Mouse (Mus musculus): Measurements from ENCODE around the gene Tgfbr2. TPM values are rescaled to one million over a fixed set of nuclear protein-coding genes. Genes with fewer than 3 reads are reported as not detected.

Gene Tgfbr2
- not detected in 2 replicates for total RNA-seq (2012; rRNA removed)
- not detected for polyA plus RNA-seq (2012; ENCODE audit: insufficient read depth in 1 of 2, insufficient read length in 2 of 2, low read depth in 1 of 2, low replicate concordance in 2 of 2, missing spikeins in 1 of 2)

GRCm38 (mm10) chr9:116174481-116175461 lies at the start of gene Tgfbr2:
TSS of gene Tgfbr2 (minus strand) at chr9:116175360.
- Histone ChIP-seq H3K27ac (ENCODE audit: control insufficient read depth, low read depth, low read length) (no peak within 1 kb of the TSS), H3K9ac (ENCODE audit: control insufficient read depth, low read depth, low read length, poor library complexity, severe bottlenecking) (no peak within 1 kb of the TSS), H3K27me3 (ENCODE audit: control insufficient read depth in 1 of 2, insufficient read depth in 2 of 2, low read length in 2 of 2) (no peaks in the 10 kb centered on the region), H3K9me3 (replicated peaks; ENCODE audit: insufficient read depth, low read length) (no peaks in the 10 kb centered on the region), H3K36me3 (ENCODE audit: control insufficient read depth in 1 of 2, insufficient read depth in 2 of 2, low read length in 2 of 2) (no peaks in the 10 kb centered on the region), H3K4me3 (ENCODE audit: control insufficient read depth in 1 of 2, insufficient read depth in 1 of 2, low read depth in 2 of 2, low read length in 2 of 2) (no peak within 1 kb of the TSS), H3K79me2 (ENCODE audit: control insufficient read depth, insufficient read depth, low read length, poor library complexity) (no peaks in the 10 kb centered on the region), H3K4me1 (ENCODE audit: control insufficient read depth in 1 of 2, insufficient read depth in 2 of 2, low read length in 2 of 2) (no peaks in the 10 kb centered on the region)
- no peak for DNase-seq (ENCODE audit: low read depth, low spot score)
- TF ChIP-seq RCOR1 (IDR thresholded peaks at IDR 0.05; ENCODE audit: low read depth, low read length) (no peak), ZNF384 (IDR thresholded peaks at IDR 0.05; ENCODE audit: low read depth, low read length) (no peak), SIN3A (IDR thresholded peaks at IDR 0.05; ENCODE audit: low read length) (no peak)

GRCm38 (mm10) chr9:116223368-116223767 lies 48.2 kb upstream of the Tgfbr2 start:
- no peak overlapping the region for H3K4me3 ChIP-seq (ENCODE audit: control insufficient read depth in 1 of 2, insufficient read depth in 1 of 2, low read depth in 2 of 2, low read length in 2 of 2)
- DNase-seq (ENCODE audit: low read depth, low spot score), result no peak
- H3K9ac ChIP-seq (ENCODE audit: control insufficient read depth, low read depth, low read length, poor library complexity, severe bottlenecking), result no peak overlapping the region
- TF ChIP-seq TAL1 (IDR thresholded peaks at IDR 0.05; ENCODE audit: low read length) (no peak), MEF2A (IDR thresholded peaks at IDR 0.05; ENCODE audit: extremely low read depth, insufficient replicate concordance, low read depth, low read length, poor library complexity, severe bottlenecking) (no peak), CTCF (IDR thresholded peaks at IDR 0.05 in 2 of 3, conservative IDR thresholded peaks at IDR 0.05 in 1 of 3; ENCODE audit: control insufficient read depth in 1 of 3, insufficient read depth in 1 of 3, low read depth in 2 of 3, low read length in 3 of 3, poor library complexity in 1 of 3, severe bottlenecking in 1 of 3) (no peak), ELF1 (IDR thresholded peaks at IDR 0.05; ENCODE audit: low read depth, low read length) (no peak), ZC3H11A (IDR thresholded peaks at IDR 0.05; ENCODE audit: low read depth, low read length) (no peak), MAZ (IDR thresholded peaks at IDR 0.05; ENCODE audit: low read depth, low read length) (no peak)
- no peaks in the 10 kb centered on the region for H3K36me3 ChIP-seq (ENCODE audit: control insufficient read depth in 1 of 2, insufficient read depth in 2 of 2, low read length in 2 of 2)
- no peaks in the 10 kb centered on the region for H3K9me3 ChIP-seq (replicated peaks; ENCODE audit: insufficient read depth, low read length)
- H3K4me1 ChIP-seq (ENCODE audit: control insufficient read depth in 1 of 2, insufficient read depth in 2 of 2, low read length in 2 of 2), result no peaks in the 10 kb centered on the region
- H3K27me3 ChIP-seq (ENCODE audit: control insufficient read depth in 1 of 2, insufficient read depth in 2 of 2, low read length in 2 of 2), result no peaks in the 10 kb centered on the region
- H3K79me2 ChIP-seq (ENCODE audit: control insufficient read depth, insufficient read depth, low read length, poor library complexity), result no peaks in the 10 kb centered on the region
- H3K27ac ChIP-seq (ENCODE audit: control insufficient read depth, low read depth, low read length), result no peak overlapping the region

- Histone ChIP-seq H3K79me2 (ENCODE audit: control insufficient read depth, insufficient read depth, low read length, poor library complexity) (no peaks in the 10 kb centered on the region), H3K4me3 (ENCODE audit: control insufficient read depth in 1 of 2, insufficient read depth in 1 of 2, low read depth in 2 of 2, low read length in 2 of 2) (no peak overlapping the region), H3K9ac (ENCODE audit: control insufficient read depth, low read depth, low read length, poor library complexity, severe bottlenecking) (no peak overlapping the region), H3K9me3 (replicated peaks; ENCODE audit: insufficient read depth, low read length) (no peaks in the 10 kb centered on the region), H3K27me3 (ENCODE audit: control insufficient read depth in 1 of 2, insufficient read depth in 2 of 2, low read length in 2 of 2) (no peaks in the 10 kb centered on the region), H3K36me3 (ENCODE audit: control insufficient read depth in 1 of 2, insufficient read depth in 2 of 2, low read length in 2 of 2) (no peaks in the 10 kb centered on the region), H3K4me1 (ENCODE audit: control insufficient read depth in 1 of 2, insufficient read depth in 2 of 2, low read length in 2 of 2) (no peaks in the 10 kb centered on the region), H3K27ac (ENCODE audit: control insufficient read depth, low read depth, low read length) (no peak overlapping the region)
- no peak for DNase-seq (ENCODE audit: low read depth, low spot score)
- TF ChIP-seq ZC3H11A (IDR thresholded peaks at IDR 0.05; ENCODE audit: low read depth, low read length), result no peak
- TF ChIP-seq SMC3 (IDR thresholded peaks at IDR 0.05; ENCODE audit: low read depth, low read length), result no peak
- TF ChIP-seq MAZ (IDR thresholded peaks at IDR 0.05; ENCODE audit: low read depth, low read length), result no peak
- TF ChIP-seq MXI1 (IDR thresholded peaks at IDR 0.05; ENCODE audit: low read depth, low read length), result no peak
- TF ChIP-seq TAL1 (IDR thresholded peaks at IDR 0.05; ENCODE audit: low read length), result no peak
- TF ChIP-seq CHD1 (IDR thresholded peaks at IDR 0.05; ENCODE audit: low read depth, low read length), result no peak
- no peak for TF ChIP-seq POLR2AphosphoS5 (IDR thresholded peaks at IDR 0.05; ENCODE audit: borderline replicate concordance, low read depth, low read length)
- no peak for TF ChIP-seq MAFK (IDR thresholded peaks at IDR 0.05; ENCODE audit: borderline replicate concordance, low read depth, low read length)
- no peak for TF ChIP-seq GABPA (IDR thresholded peaks at IDR 0.05; ENCODE audit: low read depth, low read length)
- TF ChIP-seq EP300 (IDR thresholded peaks at IDR 0.05; ENCODE audit: low read depth in 1 of 2, low read length in 2 of 2), result no peak
- no peak for TF ChIP-seq CHD2 (IDR thresholded peaks at IDR 0.05; ENCODE audit: low read length)
- TF ChIP-seq ZNF384 (IDR thresholded peaks at IDR 0.05; ENCODE audit: low read depth, low read length), result no peak
- TF ChIP-seq RCOR1 (IDR thresholded peaks at IDR 0.05; ENCODE audit: low read depth, low read length), result no peak
- TF ChIP-seq ELF1 (IDR thresholded peaks at IDR 0.05; ENCODE audit: low read depth, low read length), result no peak
- no peak for TF ChIP-seq TCF12 (IDR thresholded peaks at IDR 0.05; ENCODE audit: low read depth, low read length)
Measured at GRCm38 (mm10) chr9:116222643-116223042, 47.5 kb upstream of the Tgfbr2 start.
